Mouse (Mus musculus): ENCODE data around the gene Nkx1-2.

- no peak for TF ChIP-seq POLR2A (IDR thresholded peaks at IDR 0.05; ENCODE audit: low read depth, low read length)
- no peak for TF ChIP-seq CTCF (IDR thresholded peaks at IDR 0.05; ENCODE audit: borderline replicate concordance, insufficient read depth, low read length)
Observed at GRCm38 (mm10) chr7:132574646-132575045, 24.8 kb downstream of the Nkx1-2 start.
